9 mouse cellular contexts compared by ENCODE assay signal in the genomic region with DNA sequence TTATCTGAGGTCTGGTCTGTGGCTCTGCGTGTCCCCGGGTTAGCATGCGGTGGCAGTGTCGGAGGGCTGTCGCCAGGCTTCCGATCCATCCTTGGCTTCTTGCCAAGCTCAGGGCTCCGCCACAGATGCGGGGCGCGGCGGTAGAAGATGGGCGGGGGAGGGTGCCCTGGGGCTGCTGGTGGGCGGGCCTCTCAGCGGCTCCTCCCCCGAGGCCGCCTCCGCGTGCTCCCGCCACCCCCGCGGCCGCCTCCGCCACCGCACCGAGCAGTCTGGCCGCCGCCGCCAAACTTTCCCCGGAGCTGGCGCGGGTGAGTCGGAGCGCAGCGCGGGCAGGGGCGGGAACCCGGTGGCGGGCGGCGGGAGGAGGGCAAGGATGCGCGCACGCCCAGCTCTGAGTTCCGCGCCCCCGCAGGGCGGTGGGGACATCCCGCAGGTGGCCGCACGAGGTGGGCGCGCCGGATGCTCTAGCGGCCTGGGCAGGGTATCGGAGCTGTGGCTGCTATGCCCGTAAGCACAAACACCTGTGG. TPM values are rescaled to one million over a fixed set of nuclear protein-coding genes. Genes with fewer than 3 reads are reported as not detected.
DNase-seq lines count a peak whose midpoint lies in the region; ATAC-seq and TF ChIP-seq lines count a peak whose summit lies in the region.
"Had no signal": no experiment of that assay in that cellular context is flagged by ENCODE, and none has a peak within 500 bp of the region (broad histone marks: within the 10 kb centered on the region; RNA-seq: fewer than 3 reads in every experiment).

A gene (plus strand): TSS at position 246 of the 527 bp plus-strand sequence.

- WGBS in forebrain, embryonic 15.5 days = under 1% methylated on average over 54 of the region's 56 CpGs
- under 1% methylated on average over 56 of the region's 56 CpGs for WGBS in hindbrain, embryonic 14.5 days
- WGBS in limb, embryonic 15.5 days = under 1% methylated on average over 53 of the region's 56 CpGs
- WGBS in midbrain, embryonic 16.5 days = 1% methylated on average over 38 of the region's 56 CpGs

- DNase-seq in cerebellum, adult 11 months = peak; percentile 14
- no peak for DNase-seq in cerebellum, adult 11-12 months
- DNase-seq in brain, embryonic 14.5 days (ENCODE audit: low read depth) = peak; percentile 83
- peak; percentile 74 for DNase-seq in hindbrain, embryonic 14.5 days (ENCODE audit: low spot score)
- DNase-seq in thymus, postnatal 25 days = peak; percentile 31

- TF ChIP-seq CTCF in brain, embryonic 14.5 days (IDR thresholded peaks at IDR 0.05; ENCODE audit: borderline replicate concordance, extremely low read depth, insufficient read depth, insufficient read length) = peak; percentile 15; the same call in 1 of the 2 replicates

- no peak for TF ChIP-seq POLR2A in brain, embryonic 14.5 days (IDR thresholded peaks at IDR 0.05; ENCODE audit: borderline replicate concordance, extremely low read depth, insufficient read depth, insufficient read length, poor library complexity, severe bottlenecking)

- H3K9me3 ChIP-seq in forebrain, embryonic 15.5 days = no peaks in the 10 kb centered on the region
- no peaks in the 10 kb centered on the region for H3K9me3 ChIP-seq in hindbrain, embryonic 14.5 days (ENCODE audit: control insufficient read depth, low read length)
- H3K9me3 ChIP-seq in limb, embryonic 15.5 days = no peaks in the 10 kb centered on the region
- no peaks in the 10 kb centered on the region for H3K9me3 ChIP-seq in midbrain, embryonic 16.5 days (replicated peaks; ENCODE audit: control insufficient read depth, low read length, poor library complexity, severe bottlenecking)

- peak within 1 kb of the TSS; percentile 96 for H3K4me2 ChIP-seq in forebrain, embryonic 15.5 days (replicated peaks)
- peak within 1 kb of the TSS; percentile 96 for H3K4me2 ChIP-seq in hindbrain, embryonic 14.5 days (replicated peaks)
- H3K4me2 ChIP-seq in limb, embryonic 15.5 days = peak within 1 kb of the TSS; percentile 94
- peak within 1 kb of the TSS; percentile 97 for H3K4me2 ChIP-seq in midbrain, embryonic 16.5 days (ENCODE audit: low read length)

- ATAC-seq in forebrain, embryonic 15.5 days (replicated peaks) = peak; percentile 53
- ATAC-seq in hindbrain, embryonic 14.5 days (ENCODE audit: low FRiP score) = peak; percentile 55
- no peak for ATAC-seq in limb, embryonic 15.5 days (ENCODE audit: insufficient number of reproducible peaks, low FRiP score, low TSS enrichment, low read depth)
- 0 out of 2 replicates have a peak, but pooled peaks have one; percentile 31 for ATAC-seq in midbrain, embryonic 16.5 days

- H3K36me3 ChIP-seq in forebrain, embryonic 15.5 days = no peaks in the 10 kb centered on the region
- H3K36me3 ChIP-seq in hindbrain, embryonic 14.5 days (replicated peaks; ENCODE audit: control insufficient read depth, insufficient read depth) = no peaks in the 10 kb centered on the region
- no peaks in the 10 kb centered on the region for H3K36me3 ChIP-seq in limb, embryonic 15.5 days
- no peaks in the 10 kb centered on the region for H3K36me3 ChIP-seq in midbrain, embryonic 16.5 days (ENCODE audit: control insufficient read depth, insufficient read depth, low read length)

- peaks cover 16% of the 10 kb centered on the region for H3K4me1 ChIP-seq in forebrain, embryonic 15.5 days
- peaks cover 10% of the 10 kb centered on the region; the same call in 1 of the 2 replicates for H3K4me1 ChIP-seq in hindbrain, embryonic 14.5 days (replicated peaks; ENCODE audit: control insufficient read depth, insufficient read depth, low read length)
- H3K4me1 ChIP-seq in limb, embryonic 15.5 days = peaks cover 13% of the 10 kb centered on the region
- H3K4me1 ChIP-seq in midbrain, embryonic 16.5 days (ENCODE audit: control insufficient read depth, insufficient read depth, low read length) = peaks cover 3% of the 10 kb centered on the region; the same call in 1 of the 2 replicates

- peak within 1 kb of the TSS; percentile 36 for H3K9ac ChIP-seq in forebrain, embryonic 15.5 days (replicated peaks)
- peak within 1 kb of the TSS; percentile 49 for H3K9ac ChIP-seq in hindbrain, embryonic 14.5 days
- H3K9ac ChIP-seq in limb, embryonic 15.5 days = peak within 1 kb of the TSS; percentile 35
- peak within 1 kb of the TSS; percentile 56 for H3K9ac ChIP-seq in midbrain, embryonic 16.5 days (ENCODE audit: low read depth, low read length)

- peaks cover 26% of the 10 kb centered on the region for H3K27me3 ChIP-seq in forebrain, embryonic 15.5 days
- H3K27me3 ChIP-seq in hindbrain, embryonic 14.5 days (ENCODE audit: control insufficient read depth, insufficient read depth, low read length) = peaks cover 40% of the 10 kb centered on the region
- peaks cover 64% of the 10 kb centered on the region for H3K27me3 ChIP-seq in limb, embryonic 15.5 days
- H3K27me3 ChIP-seq in midbrain, embryonic 16.5 days (ENCODE audit: control insufficient read depth, insufficient read depth, low read depth, low read length) = peaks cover 33% of the 10 kb centered on the region

- peak within 1 kb of the TSS; percentile 49 for H3K4me3 ChIP-seq in forebrain, embryonic 15.5 days
- peak within 1 kb of the TSS; percentile 44 for H3K4me3 ChIP-seq in hindbrain, embryonic 14.5 days (replicated peaks; ENCODE audit: low read length)
- peak within 1 kb of the TSS; percentile 47 for H3K4me3 ChIP-seq in limb, embryonic 15.5 days
- H3K4me3 ChIP-seq in midbrain, embryonic 16.5 days (ENCODE audit: low read depth, low read length) = peak within 1 kb of the TSS; percentile 53

- H3K27ac ChIP-seq in forebrain, embryonic 15.5 days (replicated peaks) = no peak within 1 kb of the TSS
- no peak within 1 kb of the TSS for H3K27ac ChIP-seq in hindbrain, embryonic 14.5 days
- H3K27ac ChIP-seq in limb, embryonic 15.5 days = no peak within 1 kb of the TSS
- no peak within 1 kb of the TSS for H3K27ac ChIP-seq in midbrain, embryonic 16.5 days (ENCODE audit: low read length)
- H3K27ac ChIP-seq: macrophage had no signal

RNA-seq across cellular contexts. Expression of the gene that starts here (rescaled TPM):
- polyA plus RNA-seq in brain, embryonic 14.5 days (2012; rRNA removed) = 0.42 and 0.50 TPM in 2 replicates
- 0.65 and 0.73 TPM in 2 replicates for polyA plus RNA-seq in forebrain, embryonic 15.5 days (2015; fragmentation: Nextera tagmentation; extraction: Ambion mirVana)
- 0.47 and 0.85 TPM in 2 replicates for polyA plus RNA-seq in hindbrain, embryonic 14.5 days (2014; fragmentation: Nextera tagmentation; extraction: Ambion mirVana)
- 0.13 and 0.15 TPM in 2 replicates for polyA plus RNA-seq in limb, embryonic 15.5 days (2015; fragmentation: Nextera tagmentation; extraction: Ambion mirVana)
- 1.5 and 1.8 TPM in 2 replicates for polyA plus RNA-seq in midbrain, embryonic 16.5 days (2015; fragmentation: Nextera tagmentation; extraction: Ambion mirVana)

Comparison
In these comparisons a context has a peak if more than half of its experiments do, and no peak if none do; other contexts are left out.
1. Peak in DNase-seq in brain, embryonic 14.5 days; RNA of the gene not detected or under 1 TPM.
2. Peak in ATAC-seq, H3K4me3 ChIP-seq, H3K9ac ChIP-seq and H3K4me2 ChIP-seq in forebrain, embryonic 15.5 days; RNA of the gene not detected or under 1 TPM.
3. Peak in DNase-seq, ATAC-seq, H3K4me3 ChIP-seq, H3K9ac ChIP-seq and H3K4me2 ChIP-seq in hindbrain, embryonic 14.5 days; RNA of the gene not detected or under 1 TPM.